Mouse (Mus musculus) testis, postnatal 10 days (tissue): ENCODE data around the gene Ppp1r9a.

Experiments used
- DNase-seq: peaks from one replicate; pipeline ENCODE4 v3.0.0; 2021; ENCODE audit warnings: low spot score

Gene Ppp1r9a

DNA sequence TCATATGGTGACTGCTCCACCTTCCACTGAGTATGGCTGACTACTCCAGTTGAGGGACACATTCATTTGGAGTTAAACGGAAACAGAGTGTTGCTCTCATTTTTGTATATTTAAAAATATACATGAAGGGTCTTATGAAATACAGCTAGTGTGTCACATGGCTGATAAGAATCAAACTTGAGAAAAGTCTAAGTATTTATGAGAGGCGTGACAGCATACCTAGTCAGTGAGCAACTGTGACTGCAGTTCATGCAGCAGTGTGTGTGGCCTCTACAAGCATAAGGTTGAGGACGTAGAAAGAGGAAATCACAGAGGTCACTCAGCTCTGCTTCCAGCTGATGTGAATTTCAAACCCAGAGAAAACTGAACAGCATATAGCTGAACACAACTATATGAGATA is 145.3 kb downstream of the Ppp1r9a start:
- DNase-seq, result no peak

DNA sequence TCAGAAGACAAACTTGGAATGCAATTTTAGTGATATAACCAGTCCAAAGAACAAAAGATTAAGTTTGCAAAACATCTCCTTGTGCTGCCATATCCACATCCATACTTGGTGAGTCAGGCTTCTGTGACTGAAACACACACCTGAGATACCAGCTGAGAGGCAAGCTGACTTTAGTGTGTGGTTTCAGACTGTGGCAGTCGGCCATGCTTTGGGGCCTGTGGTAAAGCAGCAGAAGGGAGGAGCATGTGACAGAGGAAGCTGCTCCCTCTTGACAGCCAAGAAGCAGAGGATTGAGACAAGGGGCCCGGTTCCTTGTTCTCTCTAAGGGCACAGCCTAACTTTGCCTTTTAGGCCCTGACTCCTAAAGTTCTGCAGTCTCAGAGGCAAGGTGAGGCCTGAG is 149.6 kb downstream of the Ppp1r9a start:
- no peak for DNase-seq

- DNase-seq, result no peak
Observed at GRCm38 (mm10) chr6:5054446-5055095, 151.9 kb downstream of the Ppp1r9a start.

GRCm38 (mm10) chr6:5074736-5075135 is 172.0 kb downstream of the Ppp1r9a start:
- DNase-seq, result no peak

GRCm38 (mm10) chr6:5075680-5076079 is 173.0 kb downstream of the Ppp1r9a start:
- no peak for DNase-seq

GRCm38 (mm10) chr6:5078009-5078408 is 175.3 kb downstream of the Ppp1r9a start:
- DNase-seq, result no peak

- DNase-seq, result no peak
Observed at GRCm38 (mm10) chr6:5079108-5079507, 176.4 kb downstream of the Ppp1r9a start.

DNA sequence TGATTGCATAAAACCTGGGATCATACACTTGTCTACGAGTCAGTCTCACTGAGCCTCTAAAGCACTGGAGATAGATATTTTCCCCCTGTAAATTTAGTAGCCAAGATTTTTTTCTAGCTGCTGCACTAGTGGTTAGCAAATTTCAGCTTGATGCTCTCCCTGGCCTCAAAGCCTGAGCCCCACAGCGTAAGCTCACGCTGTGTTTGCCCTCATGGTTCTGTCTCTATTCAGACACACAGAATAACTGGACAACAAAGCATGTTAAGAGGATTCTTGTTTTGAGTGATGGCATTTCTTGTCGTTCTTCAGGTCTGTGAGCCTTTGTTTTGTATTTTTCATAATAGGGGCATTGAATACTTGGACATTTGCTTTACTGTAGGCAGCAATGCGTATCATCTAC is 177.4 kb downstream of the Ppp1r9a start:
- no peak for DNase-seq

- no peak for DNase-seq
Observed at GRCm38 (mm10) chr6:5080496-5080895, 177.8 kb downstream of the Ppp1r9a start.

DNA sequence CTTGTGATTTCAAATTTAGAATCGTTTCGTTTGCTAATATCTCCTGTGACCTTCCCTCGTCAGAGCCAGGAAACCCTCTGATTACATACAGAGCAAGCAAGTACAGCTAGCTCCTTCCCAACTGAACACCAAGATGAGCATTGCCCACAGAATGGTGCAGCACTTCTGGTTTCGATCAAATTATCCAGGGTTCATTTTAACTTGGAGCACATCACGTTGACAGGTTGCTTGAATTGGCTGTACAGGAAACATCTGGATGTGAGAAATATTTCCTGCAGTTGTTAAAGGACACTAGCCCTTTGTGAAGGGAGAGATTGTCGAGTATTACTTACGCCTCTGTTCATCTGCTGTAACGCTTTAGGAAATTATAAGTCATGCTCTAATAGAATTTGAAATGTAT is 178.4 kb downstream of the Ppp1r9a start:
- DNase-seq, result no peak

DNA sequence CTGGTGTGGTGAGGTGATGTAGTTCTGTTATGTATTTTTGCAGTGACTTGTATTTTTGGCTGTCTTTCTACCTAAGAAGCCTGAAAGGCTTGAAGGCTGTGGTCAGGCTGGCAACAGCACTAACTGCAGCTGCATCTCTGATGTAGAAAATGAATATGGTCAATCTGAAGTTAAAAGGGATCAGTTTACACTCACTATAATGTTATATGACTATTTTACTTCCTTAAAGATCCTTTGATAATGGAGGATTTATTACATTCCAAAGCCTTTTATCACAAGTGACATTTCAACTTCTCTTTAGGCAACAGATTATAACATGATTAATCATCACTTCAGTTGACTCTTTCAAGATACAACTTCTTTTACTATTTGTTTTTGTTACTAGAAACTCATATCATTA is 179.4 kb downstream of the Ppp1r9a start:
- DNase-seq, result no peak

DNA sequence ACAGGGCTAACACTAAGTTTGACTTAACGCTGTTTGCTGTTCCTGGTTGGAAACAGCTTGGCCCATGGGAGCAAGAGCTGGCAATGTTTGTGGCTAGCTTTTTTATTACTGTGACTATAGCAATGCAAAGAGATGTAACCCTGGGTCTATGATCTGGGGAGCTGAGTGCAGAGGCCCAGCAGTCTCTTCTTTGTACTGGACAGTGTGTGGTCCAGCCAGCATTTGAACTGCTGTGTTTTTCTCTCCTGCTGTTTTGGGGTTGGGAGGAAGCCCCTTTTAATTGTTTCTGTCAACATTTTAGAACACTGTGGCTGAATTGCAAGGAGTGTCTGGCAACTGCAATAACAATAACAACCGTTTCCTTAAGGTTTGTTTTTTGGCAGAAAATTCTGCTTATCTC is 180.0 kb downstream of the Ppp1r9a start:
- DNase-seq, result no peak

DNA sequence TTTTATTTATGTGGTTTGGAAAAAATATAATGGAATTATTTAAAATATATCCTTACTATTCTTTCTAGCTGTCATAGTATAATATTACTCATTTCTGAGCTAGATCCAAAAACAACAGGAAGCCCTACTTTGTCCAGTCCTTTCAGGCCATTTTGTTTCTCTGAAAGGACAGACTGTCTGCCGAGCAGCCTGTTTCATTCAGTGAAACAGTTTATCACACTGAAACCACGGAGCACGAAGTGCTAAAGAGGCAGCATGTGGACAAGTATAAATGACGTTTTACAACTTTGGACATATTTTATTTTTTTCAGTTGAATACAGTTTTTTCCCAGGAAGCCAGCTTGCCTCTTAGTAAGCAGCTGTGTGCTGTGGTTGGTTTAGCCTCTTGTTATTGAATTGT is 181.2 kb downstream of the Ppp1r9a start:
- no peak for DNase-seq

DNA sequence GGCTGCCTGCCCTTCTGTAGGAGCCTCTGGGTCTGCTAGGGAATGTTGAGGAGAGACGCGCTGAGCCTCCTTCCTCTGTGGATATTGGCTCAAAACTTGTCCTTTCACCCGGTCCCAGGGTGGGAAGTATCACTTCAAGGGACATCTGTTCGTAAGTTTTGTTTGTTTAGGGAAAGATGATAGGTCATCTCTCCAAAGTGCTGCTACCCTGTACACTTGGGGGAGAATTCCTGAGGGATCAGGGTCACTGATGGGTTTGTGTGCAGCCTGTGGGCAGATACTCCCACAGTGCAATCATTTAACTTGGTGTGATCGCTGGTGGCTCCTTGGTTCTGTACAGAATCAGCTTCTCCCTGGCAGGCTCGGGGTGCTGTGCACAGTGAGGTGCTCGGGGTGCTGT is 189.2 kb downstream of the Ppp1r9a start:
- no peak for DNase-seq

DNA sequence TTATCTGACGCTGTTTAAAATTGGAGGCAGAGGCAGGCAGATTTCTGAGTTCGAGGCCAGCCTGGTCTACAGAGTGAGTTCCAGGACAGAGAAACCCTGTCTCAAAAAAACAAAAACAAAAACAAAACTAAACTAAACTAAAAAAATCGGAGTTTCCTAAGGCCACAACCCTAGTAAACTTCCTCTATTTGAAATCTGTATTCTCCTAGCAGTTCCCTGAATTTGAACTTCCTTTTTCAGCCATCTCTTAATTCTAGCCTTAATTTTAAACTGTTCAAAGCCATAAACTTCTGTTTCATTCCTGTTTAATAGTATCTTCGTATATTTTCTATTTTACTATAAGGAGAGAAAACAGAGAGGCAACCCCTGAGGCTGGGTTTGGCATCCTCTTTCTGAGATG is 190.1 kb downstream of the Ppp1r9a start:
- DNase-seq, result no peak

DNA sequence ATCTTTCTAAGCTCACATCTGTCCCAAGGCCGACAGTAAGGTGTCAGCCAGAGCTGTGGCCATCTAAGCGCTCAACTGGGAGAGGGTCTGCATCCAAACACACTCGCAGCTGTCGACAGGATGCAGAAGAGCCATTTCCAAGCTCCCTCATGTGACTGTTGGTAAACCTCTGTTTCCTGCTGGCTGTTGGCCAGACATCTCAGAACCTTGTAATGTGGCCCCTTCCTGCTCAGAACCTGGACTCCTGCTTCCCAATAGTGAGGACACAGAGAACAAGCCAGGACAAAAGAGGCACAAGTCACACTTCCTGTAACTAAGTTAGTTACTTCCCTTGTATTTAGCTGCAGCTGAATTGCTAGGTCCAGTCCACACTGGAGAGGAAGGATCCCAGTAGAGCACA is 190.8 kb downstream of the Ppp1r9a start:
- DNase-seq, result peak; percentile 53

DNA sequence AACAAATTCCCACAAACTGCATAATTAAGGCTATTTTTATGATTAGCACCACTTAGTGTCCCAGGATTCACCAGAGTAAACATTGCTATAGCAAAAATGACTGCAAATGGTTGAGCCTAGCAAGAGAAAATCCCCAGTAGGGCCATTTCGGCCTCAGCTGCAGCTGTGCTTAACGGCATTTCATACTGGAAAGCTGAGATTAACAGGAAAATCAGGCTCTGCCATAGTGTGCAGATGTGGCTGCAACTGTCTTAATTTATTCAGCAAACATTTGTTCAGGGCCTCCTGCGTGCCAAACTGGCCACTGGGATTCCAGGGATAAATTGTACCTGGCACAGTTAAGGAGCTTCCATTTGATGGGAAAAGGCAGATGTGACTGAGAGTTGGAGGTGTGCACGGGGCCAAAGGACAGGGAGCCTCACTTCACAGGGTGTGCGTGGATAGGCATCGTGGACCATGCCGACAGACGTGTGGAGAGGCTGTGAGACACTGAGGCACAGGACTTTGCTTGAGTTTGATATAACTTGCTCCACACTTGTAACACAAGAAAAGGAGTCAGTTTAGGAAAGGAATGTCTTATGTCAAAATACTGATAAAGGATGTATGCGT is 192.8 kb downstream of the Ppp1r9a start:
- DNase-seq, result no peak

DNA sequence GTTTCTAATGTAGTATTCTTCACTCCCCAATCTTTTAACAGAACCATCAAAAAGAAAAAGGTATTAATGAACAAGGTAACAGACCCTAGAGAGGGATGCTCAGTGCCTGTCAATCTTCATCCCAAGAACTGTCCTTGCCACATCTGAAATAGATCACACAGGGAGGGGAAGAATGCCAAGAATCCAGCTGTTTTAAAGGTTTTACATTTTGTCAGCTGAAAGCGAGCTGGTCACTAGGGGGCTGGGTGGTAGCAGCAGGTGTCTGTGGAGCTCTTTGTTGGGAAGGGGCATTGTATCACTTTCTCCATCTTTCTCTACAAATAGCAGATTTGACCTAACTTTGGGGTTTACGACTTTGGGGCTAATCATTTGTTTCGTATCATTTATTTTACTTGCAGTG is 194.6 kb downstream of the Ppp1r9a start:
- DNase-seq, result no peak

DNA sequence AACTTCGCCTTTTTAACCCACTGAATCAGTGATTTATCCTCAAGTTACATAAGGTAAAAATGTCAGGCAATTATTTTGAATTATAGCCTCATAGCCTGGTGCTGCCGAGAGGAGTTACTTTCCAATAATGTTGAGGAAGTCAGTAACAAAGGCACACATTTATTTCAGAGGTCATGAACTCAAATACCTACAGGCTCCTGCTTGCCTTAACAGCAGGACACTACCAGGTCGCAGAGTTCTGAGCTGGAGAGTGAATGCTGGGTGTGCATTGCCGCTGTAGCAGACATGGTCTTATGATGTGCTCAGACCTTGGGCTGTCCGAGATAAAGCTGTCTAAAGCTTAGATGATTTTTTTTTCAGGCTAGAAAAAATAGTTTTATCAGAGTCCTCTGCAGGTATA is 196.6 kb downstream of the Ppp1r9a start:
- DNase-seq, result no peak

DNA sequence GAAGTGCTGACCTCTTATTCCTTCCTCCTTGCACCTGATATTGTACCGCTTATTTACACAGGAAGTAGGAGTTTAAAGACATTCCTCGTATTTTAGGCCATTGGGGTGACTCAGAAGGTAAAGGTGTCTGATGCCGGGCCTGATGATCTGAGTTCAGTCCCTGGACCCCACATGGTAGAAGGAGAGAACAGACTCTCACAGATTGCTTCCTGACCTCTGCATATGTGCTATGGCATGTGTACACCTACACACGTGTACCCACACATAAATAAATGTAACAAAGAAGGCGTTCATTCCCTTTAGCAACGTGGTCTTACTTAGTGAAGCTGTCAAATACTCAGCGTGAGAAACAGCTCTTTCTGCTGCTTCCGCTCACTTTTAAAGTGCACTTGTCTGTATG is 197.1 kb downstream of the Ppp1r9a start:
- DNase-seq, result no peak

GRCm38 (mm10) chr6:5100347-5100746 is 197.6 kb downstream of the Ppp1r9a start:
- no peak for DNase-seq

- no peak for DNase-seq
Observed at GRCm38 (mm10) chr6:5102741-5103140, 200.0 kb downstream of the Ppp1r9a start.

DNA sequence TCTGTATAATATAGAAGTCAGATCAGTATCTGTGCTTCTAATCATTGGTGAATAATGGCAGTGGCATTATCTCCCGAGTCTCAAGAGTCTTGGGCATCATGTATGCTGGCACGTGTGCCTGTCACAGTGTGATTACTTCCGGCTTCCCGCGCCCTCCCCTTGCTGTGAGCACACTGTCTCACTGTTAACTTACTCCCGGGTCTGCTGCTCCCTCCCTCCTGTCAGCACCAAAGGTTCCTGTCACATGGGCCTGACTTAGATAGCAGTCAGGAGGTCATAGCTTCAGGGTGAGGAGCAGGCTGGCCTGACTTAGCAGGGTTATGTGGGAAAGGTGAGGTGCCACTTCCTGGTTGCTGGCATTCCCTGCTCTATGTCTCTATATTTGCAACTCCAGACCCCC is 201.1 kb downstream of the Ppp1r9a start:
- DNase-seq, result no peak

- no peak for DNase-seq
Observed at GRCm38 (mm10) chr6:5104238-5104637, 201.5 kb downstream of the Ppp1r9a start.
